In the genomic region with DNA sequence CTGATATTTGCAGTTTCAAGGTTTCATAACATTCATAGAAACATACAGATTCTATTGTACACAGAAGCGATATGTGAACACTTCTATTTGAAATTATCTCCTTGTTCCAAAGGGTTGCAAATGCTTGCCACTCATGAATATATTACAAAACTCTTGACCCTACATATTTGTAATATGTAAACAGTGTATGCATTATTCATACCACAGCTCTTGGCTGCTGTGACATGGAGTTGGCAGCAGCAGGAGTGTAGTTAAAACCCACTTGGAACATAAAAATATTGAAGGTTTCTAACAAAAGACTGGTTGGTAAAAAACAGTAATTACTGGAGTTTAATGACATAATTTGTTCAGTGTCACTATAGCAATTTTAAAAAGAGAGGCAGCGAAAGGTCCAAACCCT, we compare ENCODE assay signal across 23 mouse cellular contexts.
"Had no signal": no experiment of that assay in that cellular context is flagged by ENCODE, and none has a peak within 500 bp of the region (broad histone marks: within the 10 kb centered on the region; RNA-seq: fewer than 3 reads in every experiment).

No protein-coding gene starts in this region.

- H3K4me2 ChIP-seq: heart, embryonic 11.5 days; heart, embryonic 13.5 days; heart, embryonic 15.5 days; hindbrain, embryonic 13.5 days; hindbrain, embryonic 15.5 days; kidney, embryonic 15.5 days; limb, embryonic 12.5 days had no signal

- ATAC-seq: hindbrain, postnatal 0 days; intestine, embryonic 16.5 days had no signal

- H3K9me3 ChIP-seq: heart, embryonic 13.5 days; heart, embryonic 15.5 days; hindbrain, embryonic 13.5 days; hindbrain, embryonic 15.5 days; kidney, embryonic 15.5 days; limb, embryonic 12.5 days had no signal

- H3K36me3 ChIP-seq: heart, embryonic 13.5 days; heart, embryonic 15.5 days; hindbrain, embryonic 13.5 days; hindbrain, embryonic 15.5 days; kidney, embryonic 15.5 days; limb, embryonic 12.5 days had no signal

- H3K4me1 ChIP-seq: heart, embryonic 13.5 days; heart, embryonic 15.5 days; hindbrain, embryonic 13.5 days; hindbrain, embryonic 15.5 days; kidney, embryonic 15.5 days had no signal

- H3K4me3 ChIP-seq: heart, adult 2 months; heart, embryonic 13.5 days; heart, embryonic 15.5 days; hindbrain, embryonic 13.5 days; hindbrain, embryonic 15.5 days; kidney, embryonic 15.5 days; limb, embryonic 12.5 days had no signal

- DNase-seq: gastrocnemius, postnatal 14 days; gastrocnemius, postnatal 36 days; heart, adult 2 months; heart, postnatal 14 days; heart, postnatal 36 days; kidney, adult 11 months; kidney, adult 2 months; kidney, adult 9 months; kidney, postnatal 14 days; kidney, postnatal 36 days; layer of hippocampus, adult 9-11 months; layer of hippocampus, postnatal 36 days; left cerebral cortex, postnatal 4 days had no signal

- H3K9ac ChIP-seq: heart, embryonic 13.5 days; heart, embryonic 15.5 days; hindbrain, embryonic 13.5 days; hindbrain, embryonic 15.5 days; kidney, embryonic 15.5 days; limb, embryonic 12.5 days had no signal

- H3K27ac ChIP-seq: heart, adult 2 months; heart, embryonic 13.5 days; heart, embryonic 15.5 days; hindbrain, embryonic 13.5 days; hindbrain, embryonic 15.5 days; hindbrain, postnatal 0 days; kidney, embryonic 15.5 days; kidney, postnatal 0 days; limb, embryonic 12.5 days had no signal

- H3K27me3 ChIP-seq: heart, embryonic 13.5 days; heart, embryonic 15.5 days; hindbrain, embryonic 13.5 days; hindbrain, embryonic 15.5 days; kidney, embryonic 15.5 days; limb, embryonic 12.5 days had no signal
